Mouse (Mus musculus): Measurements from ENCODE around the gene Cartpt.

DNA sequence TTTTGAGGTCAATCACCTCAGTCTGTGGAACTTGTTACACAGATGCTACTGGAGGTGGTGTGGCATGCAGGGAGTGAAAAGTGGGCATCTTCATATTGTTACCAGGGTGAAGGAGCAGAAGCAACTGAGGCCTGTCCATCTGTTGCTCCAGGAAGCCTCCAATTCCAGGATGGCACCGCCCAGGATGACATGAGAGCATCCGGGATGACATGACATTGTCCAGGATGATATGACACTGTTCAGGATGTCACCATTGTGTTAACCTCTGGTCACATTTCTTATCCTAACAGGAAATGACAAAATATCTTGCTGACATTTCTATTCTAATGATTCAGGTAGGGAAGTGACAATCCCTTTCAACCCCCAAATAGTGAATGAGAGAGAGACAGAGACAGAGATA is 47.8 kb downstream of the Cartpt start:
- TF ChIP-seq ZMIZ1 (IDR thresholded peaks at IDR 0.05; ENCODE audit: low read depth, low read length): no peak
- no peak for TF ChIP-seq CTCF (conservative IDR thresholded peaks at IDR 0.05 in 1 of 2, IDR thresholded peaks at IDR 0.05 in 1 of 2; ENCODE audit: low read depth in 2 of 2, low read length in 2 of 2)
- no peak for TF ChIP-seq SMC3 (IDR thresholded peaks at IDR 0.05; ENCODE audit: low read depth, low read length)
- TF ChIP-seq GABPA (IDR thresholded peaks at IDR 0.05; ENCODE audit: insufficient replicate concordance, low read depth, low read length): no peak
- no peak for TF ChIP-seq POLR2A (IDR thresholded peaks at IDR 0.05; ENCODE audit: low read depth, low read length)
- no peak for TF ChIP-seq ZNF384 (IDR thresholded peaks at IDR 0.05; ENCODE audit: low read depth, low read length)
- no peak for TF ChIP-seq KAT2A (IDR thresholded peaks at IDR 0.05; ENCODE audit: insufficient replicate concordance, low read length)
